Mouse (Mus musculus) retina, postnatal 1 day (tissue): ENCODE data around the gene Ago3.

Source experiments
- DNase-seq: peaks from one replicate; pipeline ENCODE4 v3.0.0-alpha.2; 2012

Ago3 gene

GRCm38 (mm10) chr4:126309211-126309921 lies 120.0 kb downstream of the Ago3 start:
- DNase-seq, result no peak

DNA sequence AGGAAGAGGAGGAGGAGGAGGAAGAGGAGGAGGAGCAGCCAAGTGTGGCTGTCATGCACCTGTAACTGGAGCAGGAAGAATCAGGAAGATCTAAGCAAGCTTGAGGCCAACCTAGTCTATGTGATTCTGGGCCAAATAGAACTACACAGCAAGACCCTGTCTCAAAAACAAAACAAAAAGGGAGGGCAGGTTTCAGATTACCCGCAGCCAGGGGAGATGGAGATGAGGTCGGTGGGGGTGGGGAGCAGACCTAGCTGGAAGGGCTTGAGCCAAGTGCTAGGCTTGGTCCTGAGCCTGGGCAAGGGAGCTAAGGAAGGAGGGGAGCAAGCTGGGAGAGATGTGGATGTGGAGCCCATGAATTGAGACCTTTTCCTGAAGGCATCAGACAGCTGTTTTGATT lies 122.5 kb downstream of the Ago3 start:
- no peak for DNase-seq

DNA sequence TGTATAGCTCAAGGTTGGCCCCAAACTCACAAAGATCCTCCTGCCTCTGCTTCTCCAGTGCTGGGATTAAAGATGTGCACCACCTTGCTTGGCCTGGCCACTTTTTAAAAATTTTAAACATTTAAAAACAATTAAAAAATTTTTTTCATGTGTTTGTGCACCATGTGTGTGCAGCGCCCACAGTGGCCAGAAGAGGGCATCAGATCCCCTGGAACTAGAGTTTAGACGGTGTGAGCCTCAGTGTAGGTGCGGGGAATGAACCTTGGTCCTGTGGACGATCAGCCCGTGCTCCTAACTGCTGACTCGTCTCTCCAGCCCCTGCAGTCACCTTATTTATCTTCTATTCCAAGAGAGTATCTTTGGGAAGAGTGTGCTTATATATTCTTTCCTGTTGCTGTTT lies 123.3 kb downstream of the Ago3 start:
- DNase-seq, result no peak

GRCm38 (mm10) chr4:126305428-126305827 lies 123.9 kb downstream of the Ago3 start:
- DNase-seq, result no peak

DNA sequence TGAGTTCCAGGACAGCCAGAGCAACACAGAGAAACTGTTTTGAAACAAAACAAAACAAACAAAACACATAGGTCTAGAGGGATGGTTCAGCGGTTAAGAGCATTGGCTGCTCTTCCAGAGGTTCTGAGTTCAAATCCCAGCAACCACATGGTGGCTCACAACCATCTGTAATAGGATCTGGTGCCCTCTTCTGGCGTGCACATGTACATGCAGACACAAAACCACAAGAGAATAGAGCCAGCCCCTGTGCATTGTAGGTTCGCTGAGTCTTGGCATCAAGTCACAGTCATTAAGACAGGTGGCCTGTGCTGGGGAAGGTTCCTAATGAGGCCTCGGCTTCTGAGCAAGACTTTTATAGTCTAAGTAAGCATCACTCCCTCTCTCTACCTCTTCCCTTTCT lies 125.5 kb downstream of the Ago3 start:
- DNase-seq, result no peak

GRCm38 (mm10) chr4:126301584-126302309 lies 127.6 kb downstream of the Ago3 start:
- DNase-seq, result peak; percentile 36

- no peak for DNase-seq
These were observed 128.3 kb downstream of the Ago3 start for GRCm38 (mm10) chr4:126300916-126301583.

GRCm38 (mm10) chr4:126296617-126297101 lies 132.7 kb downstream of the Ago3 start:
- DNase-seq, result peak; percentile 61

DNA sequence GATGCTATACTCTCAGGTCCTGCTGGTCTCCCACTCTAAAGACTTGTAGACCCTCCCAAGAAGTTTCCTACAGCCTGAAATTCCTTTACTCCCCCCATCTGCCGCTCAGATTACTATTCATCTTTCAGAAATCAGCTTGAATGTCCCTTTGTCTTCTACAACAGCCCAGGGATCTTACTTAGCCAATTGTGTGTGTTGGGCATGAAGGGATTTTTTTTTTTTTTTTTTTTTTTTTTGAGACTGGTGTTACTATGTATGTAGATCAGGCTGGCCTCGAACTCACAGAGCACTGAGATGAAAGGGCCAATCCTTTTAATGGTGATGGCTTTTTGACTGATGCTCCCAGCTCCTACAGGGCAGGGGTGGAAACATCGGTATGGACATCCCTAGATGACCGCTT lies 133.4 kb downstream of the Ago3 start:
- DNase-seq, result no peak

DNA sequence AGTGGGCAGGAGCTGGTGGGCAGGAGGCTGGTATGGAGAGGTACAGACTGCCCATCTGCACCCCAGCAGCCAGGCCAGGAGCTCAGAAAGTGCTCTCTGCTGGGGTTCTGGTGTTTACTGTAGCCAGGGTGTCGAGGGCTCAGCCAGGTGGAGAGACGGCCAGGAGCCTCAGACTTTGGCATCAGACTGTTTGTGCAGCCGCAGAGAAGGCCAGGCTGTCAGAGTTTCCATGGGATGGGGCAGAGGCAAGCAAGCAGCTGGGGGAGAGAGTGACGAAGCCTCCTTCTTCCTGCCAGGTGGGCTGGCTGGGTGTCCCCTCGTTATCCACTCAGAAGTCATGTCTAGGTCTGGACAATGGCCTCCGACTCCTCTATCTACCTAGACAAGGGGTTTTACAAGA lies 134.2 kb downstream of the Ago3 start:
- DNase-seq, result no peak

GRCm38 (mm10) chr4:126291196-126291595 lies 138.2 kb downstream of the Ago3 start:
- DNase-seq, result no peak

DNA sequence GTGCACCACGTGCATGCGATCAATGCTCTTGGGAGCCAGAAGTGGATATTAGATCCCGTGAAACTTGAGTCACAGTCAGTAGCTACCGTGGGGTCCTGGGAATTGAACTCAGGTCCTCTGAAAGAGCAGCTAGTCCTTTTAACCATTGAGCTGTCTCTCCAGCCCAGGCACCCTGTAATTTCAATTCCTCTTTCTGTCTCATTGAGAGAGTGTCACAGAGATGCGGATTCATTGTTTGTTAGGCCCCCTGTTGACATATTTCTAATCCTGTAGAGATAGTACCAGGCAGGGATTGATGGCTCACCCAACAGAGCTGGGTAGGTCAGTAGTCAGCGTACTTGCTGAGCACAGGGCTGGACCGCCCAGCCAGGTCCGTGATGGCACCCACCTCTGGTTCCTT lies 139.0 kb downstream of the Ago3 start:
- DNase-seq, result no peak

DNA sequence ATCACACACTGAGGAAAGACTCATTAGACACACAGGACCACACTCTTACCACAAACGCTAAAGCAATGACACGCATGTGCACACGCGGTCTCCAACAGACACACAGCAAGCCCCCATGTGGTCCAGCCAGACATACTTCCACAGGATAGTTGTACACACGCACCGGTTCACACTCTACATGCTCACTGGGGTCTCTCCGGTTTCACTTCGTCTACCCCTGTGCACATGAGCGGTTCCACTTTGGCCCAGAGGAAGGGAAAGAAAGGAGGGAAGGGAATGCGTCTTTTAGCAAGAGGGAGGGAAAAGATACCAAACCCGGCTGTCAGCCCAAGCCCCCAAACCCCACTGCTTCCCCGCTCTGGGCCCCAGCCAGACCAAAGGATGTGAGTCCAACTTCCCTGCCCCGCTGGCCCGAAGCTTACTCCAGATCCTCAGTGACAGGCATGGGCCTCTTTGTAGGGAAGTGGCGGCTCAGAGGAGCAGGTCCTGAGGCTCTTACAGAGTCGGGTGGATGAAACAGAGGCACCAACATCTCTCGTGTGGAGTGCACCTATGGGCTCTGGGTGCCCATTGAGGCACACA lies 141.2 kb downstream of the Ago3 start:
- no peak for DNase-seq

DNA sequence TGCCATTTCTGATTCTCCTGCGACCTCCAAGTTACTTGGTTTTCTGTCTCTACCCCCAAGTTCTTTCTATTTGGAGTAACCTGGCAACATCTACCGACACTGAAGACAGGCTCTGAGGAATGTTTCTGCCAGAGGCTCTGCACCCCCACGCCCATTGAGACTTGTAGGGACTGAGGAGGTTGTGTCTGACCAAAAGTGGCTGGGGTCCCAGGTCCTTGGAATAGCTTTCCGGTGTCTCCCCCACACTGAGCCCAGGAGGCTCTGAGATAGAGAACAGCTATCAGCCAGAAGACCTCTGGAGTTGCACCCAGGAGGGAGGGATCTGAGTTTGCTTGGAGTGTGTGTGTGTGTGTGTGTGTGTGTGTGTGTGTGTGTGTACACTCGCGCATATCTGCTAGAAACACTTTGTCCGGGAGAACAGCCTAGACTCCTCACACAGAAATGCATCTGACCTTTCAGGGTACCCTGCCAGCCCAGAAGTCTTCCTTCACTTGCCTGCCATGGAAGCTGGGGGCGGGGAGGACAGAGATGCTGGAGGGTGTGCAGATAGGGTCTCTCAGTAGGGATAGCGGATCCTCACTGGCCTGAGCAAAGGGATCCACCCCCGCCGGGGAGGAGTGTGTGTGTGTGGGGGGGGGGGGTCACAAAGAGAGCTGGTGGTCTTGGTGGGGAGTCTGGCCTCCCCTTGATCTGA lies 141.9 kb downstream of the Ago3 start:
- DNase-seq, result no peak

- DNase-seq, result peak; percentile 59
These were observed 142.9 kb downstream of the Ago3 start, which contains the start of gene Col8a2 for GRCm38 (mm10) chr4:126286492-126286891. Gene Col8a2, plus strand, starts transcription at chr4:126286793.

DNA sequence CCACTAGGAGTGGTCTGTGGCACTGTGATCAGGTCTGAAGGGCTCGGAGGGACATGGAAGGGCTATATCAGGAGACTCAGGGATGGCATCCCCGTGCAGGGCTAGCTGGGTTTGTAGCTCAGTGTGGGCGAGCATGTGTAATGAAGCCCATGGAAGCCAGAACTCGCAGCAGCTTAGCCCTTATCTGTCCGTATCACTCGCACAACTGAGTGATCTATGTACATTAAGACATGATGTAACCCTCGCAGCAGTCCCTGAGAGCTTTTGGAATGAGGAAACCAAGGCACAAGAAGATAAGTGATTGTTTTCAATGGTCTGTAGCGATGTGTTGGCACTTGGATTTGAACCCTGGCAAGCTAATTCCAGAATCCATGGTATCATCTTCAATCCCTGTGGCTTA lies 145.8 kb downstream of the Ago3 start:
- no peak for DNase-seq

GRCm38 (mm10) chr4:126281706-126282105 lies 147.7 kb downstream of the Ago3 start:
- DNase-seq, result no peak
